Comparison of ENCODE assay signal across 10 mouse cellular contexts in genomic region chr7:142091848-142092247, GRCm38 (mm10). TPM values are rescaled to one million over a fixed set of nuclear protein-coding genes. Genes with fewer than 3 reads are reported as not detected.
DNase-seq lines count a peak whose midpoint lies in the region; ATAC-seq lines count a peak whose summit lies in the region.
"Had no signal": no experiment of that assay in that cellular context is flagged by ENCODE, and none has a peak within 500 bp of the region (broad histone marks: within the 10 kb centered on the region; RNA-seq: fewer than 3 reads in every experiment).

No protein-coding gene starts in this region.

- no peak for ATAC-seq in hindbrain, embryonic 11.5 days (ENCODE audit: low FRiP score)
- peak; percentile 14 for ATAC-seq in midbrain, embryonic 13.5 days
- ATAC-seq in megakaryocyte progenitor cell, adult 5-6 weeks (replicated peaks; ENCODE audit: poor library complexity), result no peak

- H3K4me3 ChIP-seq in hindbrain, embryonic 11.5 days (ENCODE audit: low read depth, low read length), result peak overlapping the region; percentile 12; the same call in 1 of the 2 replicates
- peak overlapping the region; percentile 77 for H3K4me3 ChIP-seq in midbrain, embryonic 13.5 days (replicated peaks)
- H3K4me3 ChIP-seq: limb, embryonic 13.5 days had no signal

- H3K27me3 ChIP-seq in hindbrain, embryonic 11.5 days (ENCODE audit: control insufficient read depth, insufficient read depth, low read length), result peaks cover 12% of the 10 kb centered on the region; the same call in 1 of the 2 replicates
- peaks cover 7% of the 10 kb centered on the region for H3K27me3 ChIP-seq in midbrain, embryonic 13.5 days

- no peaks in the 10 kb centered on the region for H3K9me3 ChIP-seq in hindbrain, embryonic 11.5 days (ENCODE audit: control insufficient read depth, low read length)
- H3K9me3 ChIP-seq in midbrain, embryonic 13.5 days, result no peaks in the 10 kb centered on the region
- H3K9me3 ChIP-seq: limb, embryonic 13.5 days had no signal

- peak overlapping the region; percentile 45 for H3K9ac ChIP-seq in hindbrain, embryonic 11.5 days (ENCODE audit: low read depth, low read length)
- peak overlapping the region; percentile 96 for H3K9ac ChIP-seq in midbrain, embryonic 13.5 days (replicated peaks)
- H3K9ac ChIP-seq: limb, embryonic 13.5 days had no signal

- peak overlapping the region; percentile 93 for H3K4me2 ChIP-seq in hindbrain, embryonic 11.5 days (replicated peaks; ENCODE audit: low read depth, low read length)
- H3K4me2 ChIP-seq in midbrain, embryonic 13.5 days (replicated peaks), result peak overlapping the region; percentile 82
- H3K4me2 ChIP-seq: limb, embryonic 13.5 days had no signal

- WGBS in hindbrain, embryonic 11.5 days, result 5% methylated on average over 4 of the region's 4 CpGs
- WGBS in midbrain, embryonic 13.5 days, result 1% methylated on average over 4 of the region's 4 CpGs

- H3K27ac ChIP-seq in hindbrain, embryonic 11.5 days (ENCODE audit: low read depth, low read length), result 0 out of 2 replicates have a peak overlapping the region, but pooled peaks have one; percentile 24
- H3K27ac ChIP-seq in midbrain, embryonic 13.5 days, result peak overlapping the region; percentile 81
- H3K27ac ChIP-seq: limb, embryonic 13.5 days had no signal

- H3K4me1 ChIP-seq in hindbrain, embryonic 11.5 days (replicated peaks; ENCODE audit: control insufficient read depth, insufficient read depth, low read length), result peaks cover 33% of the 10 kb centered on the region
- peaks cover 80% of the 10 kb centered on the region for H3K4me1 ChIP-seq in midbrain, embryonic 13.5 days (replicated peaks)

- H3K36me3 ChIP-seq in hindbrain, embryonic 11.5 days (ENCODE audit: control insufficient read depth, insufficient read depth, low read length), result no peaks in the 10 kb centered on the region
- peaks cover 22% of the 10 kb centered on the region for H3K36me3 ChIP-seq in midbrain, embryonic 13.5 days
- H3K36me3 ChIP-seq: limb, embryonic 13.5 days had no signal

- DNase-seq in cerebellum, adult 9-10 months, result peak; percentile 42
- no peak for DNase-seq in cerebellum, postnatal 4 days (ENCODE audit: low spot score in 2 of 2)
- peak; percentile 48 for DNase-seq in MN1 (ENCODE audit: low spot score)
- DNase-seq in hindbrain, embryonic 11.5 days (ENCODE audit: low spot score), result peak; percentile 54
- no peak for DNase-seq in adrenal gland, postnatal 14 days
- no peak for DNase-seq in thymus, postnatal 36 days

RNA-seq across cellular contexts. Expression of gene Dusp8, which starts 3.8 kb away (rescaled TPM):
- polyA plus RNA-seq in hindbrain, embryonic 11.5 days (2014; fragmentation: Nextera tagmentation; extraction: Ambion mirVana), result 19.1 and 20.9 TPM in 2 replicates
- polyA plus RNA-seq in midbrain, embryonic 13.5 days (2015; fragmentation: Nextera tagmentation; extraction: Ambion mirVana), result 66.0 and 69.1 TPM in 2 replicates
- 7.3 and 8.4 TPM in 2 replicates for total RNA-seq in adrenal gland, postnatal 14 days (2021)
- total RNA-seq in megakaryocyte progenitor cell, adult 5-6 weeks (2015), result 0.12 TPM in 1 of 2 replicates, not detected in the other
- total RNA-seq in megakaryocyte progenitor cell, adult 5-6 weeks (2017), result not detected in 2 replicates

RNA-seq across cellular contexts. Expression of gene Gm45618, which starts 28.7 kb away (rescaled TPM):
- polyA plus RNA-seq in hindbrain, embryonic 11.5 days (2014; fragmentation: Nextera tagmentation; extraction: Ambion mirVana), result not detected in 2 replicates
- polyA plus RNA-seq in midbrain, embryonic 13.5 days (2015; fragmentation: Nextera tagmentation; extraction: Ambion mirVana), result 0.44 TPM in 1 of 2 replicates, not detected in the other
- not detected in 2 replicates for total RNA-seq in adrenal gland, postnatal 14 days (2021)
- total RNA-seq in megakaryocyte progenitor cell, adult 5-6 weeks (2015), result not detected in 2 replicates
- total RNA-seq in megakaryocyte progenitor cell, adult 5-6 weeks (2017), result not detected in 2 replicates
- polyA plus RNA-seq: limb, embryonic 13.5 days; testis, adult 2 months had no signal

RNA-seq across cellular contexts. Expression of gene Mob2, which starts 31.0 kb away (rescaled TPM):
- polyA plus RNA-seq in hindbrain, embryonic 11.5 days (2014; fragmentation: Nextera tagmentation; extraction: Ambion mirVana), result 53.3 and 59.8 TPM in 2 replicates
- polyA plus RNA-seq in midbrain, embryonic 13.5 days (2015; fragmentation: Nextera tagmentation; extraction: Ambion mirVana), result 52.3 and 56.9 TPM in 2 replicates
- total RNA-seq in adrenal gland, postnatal 14 days (2021), result 47.4 and 48.6 TPM in 2 replicates
- total RNA-seq in megakaryocyte progenitor cell, adult 5-6 weeks (2015), result 45.3 and 45.9 TPM in 2 replicates
- total RNA-seq in megakaryocyte progenitor cell, adult 5-6 weeks (2017), result 45.9 and 47.1 TPM in 2 replicates

RNA-seq across cellular contexts. Expression of gene Gm39115, which starts 44.0 kb away (rescaled TPM):
- polyA plus RNA-seq in hindbrain, embryonic 11.5 days (2014; fragmentation: Nextera tagmentation; extraction: Ambion mirVana), result not detected in 2 replicates
- polyA plus RNA-seq in midbrain, embryonic 13.5 days (2015; fragmentation: Nextera tagmentation; extraction: Ambion mirVana), result not detected in 2 replicates
- not detected in 2 replicates for total RNA-seq in adrenal gland, postnatal 14 days (2021)
- not detected in 2 replicates for total RNA-seq in megakaryocyte progenitor cell, adult 5-6 weeks (2015)
- not detected in 2 replicates for total RNA-seq in megakaryocyte progenitor cell, adult 5-6 weeks (2017)
- polyA plus RNA-seq: limb, embryonic 13.5 days; testis, adult 2 months had no signal

RNA-seq across cellular contexts. Expression of gene Gm45337, which starts 52.6 kb away (rescaled TPM):
- not detected in 2 replicates for polyA plus RNA-seq in hindbrain, embryonic 11.5 days (2014; fragmentation: Nextera tagmentation; extraction: Ambion mirVana)
- polyA plus RNA-seq in midbrain, embryonic 13.5 days (2015; fragmentation: Nextera tagmentation; extraction: Ambion mirVana), result not detected in 2 replicates
- not detected in 2 replicates for total RNA-seq in adrenal gland, postnatal 14 days (2021)
- not detected in 2 replicates for total RNA-seq in megakaryocyte progenitor cell, adult 5-6 weeks (2015)
- not detected in 2 replicates for total RNA-seq in megakaryocyte progenitor cell, adult 5-6 weeks (2017)
- polyA plus RNA-seq: limb, embryonic 13.5 days; testis, adult 2 months had no signal

Comparison
In these comparisons a context has a peak if more than half of its experiments do, and no peak if none do; other contexts are left out.
1. DNase-seq: peak in cerebellum, adult 9-10 months (single experiment), MN1 (single experiment) and hindbrain, embryonic 11.5 days (single experiment); none in cerebellum, postnatal 4 days (0 of 2), adrenal gland, postnatal 14 days (single experiment) and thymus, postnatal 36 days (0 of 2).